In the genomic region with DNA sequence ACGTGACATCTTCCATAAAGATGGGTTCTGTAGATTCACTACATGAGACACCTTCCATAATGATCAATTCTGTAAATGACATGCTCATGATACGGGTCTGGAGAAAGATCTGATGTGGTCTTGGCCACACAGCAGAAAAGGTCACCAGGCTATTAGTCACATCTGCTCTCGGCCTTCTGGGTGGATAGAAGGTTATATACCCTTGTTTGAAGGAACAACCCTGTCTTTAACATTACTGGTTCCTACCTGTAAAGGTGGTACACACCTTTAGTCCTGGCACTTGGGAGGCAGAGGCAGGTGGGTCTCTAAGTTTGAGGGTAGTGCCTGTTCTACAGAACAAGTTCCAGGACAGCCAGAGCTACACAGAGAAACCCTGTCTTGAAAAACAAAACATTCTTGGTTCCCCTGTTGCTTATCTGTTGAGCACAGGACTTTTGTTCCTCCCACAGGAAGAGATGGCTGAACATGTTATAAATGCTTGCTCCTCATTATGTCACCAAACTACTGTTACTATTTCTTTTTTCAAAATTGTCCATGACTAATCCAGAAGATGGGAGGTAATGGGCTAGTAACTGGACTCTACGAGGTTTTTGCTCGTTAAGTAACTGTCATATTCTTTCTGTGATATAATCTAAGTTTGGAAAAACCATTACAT, we compare ENCODE assay signal across 25 mouse cellular contexts. TPM values are rescaled to one million over a fixed set of nuclear protein-coding genes. Genes with fewer than 3 reads are reported as not detected.
A peak's percentile ranks its signal among the peaks of the same experiment; 100 is the strongest.
DNase-seq lines count a peak whose midpoint lies in the region; ATAC-seq and TF ChIP-seq lines count a peak whose summit lies in the region.
"Had no signal": no experiment of that assay in that cellular context is flagged by ENCODE, and none has a peak within 500 bp of the region (broad histone marks: within the 10 kb centered on the region; RNA-seq: fewer than 3 reads in every experiment).

No protein-coding gene starts in this region.

- H3K4me3 ChIP-seq in forebrain, embryonic 10.5 days = no peak overlapping the region
- no peak overlapping the region for H3K4me3 ChIP-seq in forebrain, embryonic 12.5 days (replicated peaks)
- peak overlapping the region; percentile 84 for H3K4me3 ChIP-seq in megakaryocyte, embryonic 14.5 days (replicated peaks)
- no peak overlapping the region for H3K4me3 ChIP-seq in liver, postnatal 0 days (ENCODE audit: low read depth, low read length)
- H3K4me3 ChIP-seq: forebrain, embryonic 13.5 days; hindbrain, embryonic 13.5 days; limb, embryonic 10.5 days; midbrain, embryonic 15.5 days; neural tube, embryonic 12.5 days had no signal

- no peak overlapping the region for H3K27ac ChIP-seq in forebrain, embryonic 10.5 days
- H3K27ac ChIP-seq in forebrain, embryonic 12.5 days = no peak overlapping the region
- H3K27ac ChIP-seq in liver, postnatal 0 days (ENCODE audit: low read depth) = peak overlapping the region; percentile 100
- H3K27ac ChIP-seq: forebrain, embryonic 13.5 days; hindbrain, embryonic 13.5 days; macrophage; midbrain, embryonic 15.5 days; neural tube, embryonic 12.5 days had no signal

- no peaks in the 10 kb centered on the region for H3K27me3 ChIP-seq in forebrain, embryonic 10.5 days (ENCODE audit: poor library complexity, severe bottlenecking)
- H3K27me3 ChIP-seq in forebrain, embryonic 12.5 days = no peaks in the 10 kb centered on the region
- no peaks in the 10 kb centered on the region for H3K27me3 ChIP-seq in megakaryocyte, embryonic 14.5 days (replicated peaks)
- H3K27me3 ChIP-seq in liver, postnatal 0 days (ENCODE audit: insufficient read depth, low read length) = no peaks in the 10 kb centered on the region
- H3K27me3 ChIP-seq: forebrain, embryonic 13.5 days; hindbrain, embryonic 13.5 days; midbrain, embryonic 15.5 days; neural tube, embryonic 12.5 days had no signal

- H3K4me2 ChIP-seq in forebrain, embryonic 12.5 days = no peak overlapping the region
- no peak overlapping the region; the same call in 1 of the 2 replicates for H3K4me2 ChIP-seq in liver, postnatal 0 days (ENCODE audit: low read depth, low read length)
- H3K4me2 ChIP-seq: hindbrain, embryonic 13.5 days; neural tube, embryonic 12.5 days had no signal

- no peaks in the 10 kb centered on the region for H3K9me3 ChIP-seq in forebrain, embryonic 10.5 days
- no peaks in the 10 kb centered on the region for H3K9me3 ChIP-seq in forebrain, embryonic 12.5 days
- no peaks in the 10 kb centered on the region for H3K9me3 ChIP-seq in megakaryocyte, embryonic 14.5 days
- no peaks in the 10 kb centered on the region for H3K9me3 ChIP-seq in liver, postnatal 0 days (ENCODE audit: low read length)
- H3K9me3 ChIP-seq: embryonic facial prominence, embryonic 10.5 days; forebrain, embryonic 13.5 days; hindbrain, embryonic 13.5 days; limb, embryonic 10.5 days; midbrain, embryonic 15.5 days; neural tube, embryonic 12.5 days had no signal

- peak; percentile 79 for TF ChIP-seq EP300 in liver, postnatal 0 days (IDR thresholded peaks at IDR 0.05; ENCODE audit: low read depth)

- peaks cover 17% of the 10 kb centered on the region for H3K36me3 ChIP-seq in forebrain, embryonic 10.5 days (replicated peaks)
- H3K36me3 ChIP-seq in forebrain, embryonic 12.5 days (replicated peaks) = peaks cover 12% of the 10 kb centered on the region
- peaks cover 26% of the 10 kb centered on the region for H3K36me3 ChIP-seq in megakaryocyte, embryonic 14.5 days (replicated peaks; ENCODE audit: low read length)
- H3K36me3 ChIP-seq in liver, postnatal 0 days (replicated peaks; ENCODE audit: insufficient read depth, low read length) = peaks cover 13% of the 10 kb centered on the region

- 94% methylated on average over 5 of the region's 5 CpGs for whole genome bisulfite sequencing in forebrain, embryonic 10.5 days
- 93% methylated on average over 5 of the region's 5 CpGs for WGBS in forebrain, embryonic 12.5 days
- WGBS in liver, postnatal 0 days (ENCODE audit: insufficient replicate concordance) = 63% methylated on average over 5 of the region's 5 CpGs

- no peak for ATAC-seq in forebrain, embryonic 12.5 days (ENCODE audit: low FRiP score)
- no peak for ATAC-seq in megakaryocyte, adult 5-6 weeks (ENCODE audit: poor library complexity, severe bottlenecking)
- ATAC-seq in common myeloid progenitor, adult 5-6 weeks (replicated peaks; ENCODE audit: low read depth, poor library complexity, severe bottlenecking) = peak; percentile 23; the same call in 1 of the 2 replicates
- ATAC-seq in liver, postnatal 0 days = no peak
- ATAC-seq: activated CD4-positive, CD25-positive, alpha-beta regulatory T cell, adult 4 months; CD4-positive, CD25-positive, alpha-beta regulatory T cell, adult 4 months; forebrain, embryonic 13.5 days; lung, postnatal 0 days; midbrain, embryonic 15.5 days had no signal

- H3K4me1 ChIP-seq in forebrain, embryonic 10.5 days = peaks cover 27% of the 10 kb centered on the region
- peaks cover 24% of the 10 kb centered on the region for H3K4me1 ChIP-seq in forebrain, embryonic 12.5 days
- peaks cover 69% of the 10 kb centered on the region for H3K4me1 ChIP-seq in megakaryocyte, embryonic 14.5 days
- peaks cover 50% of the 10 kb centered on the region for H3K4me1 ChIP-seq in liver, postnatal 0 days (ENCODE audit: insufficient read depth)

- peak; percentile 5 for DNase-seq in forebrain, embryonic 10.5 days (ENCODE audit: extremely low spot score, low spot score)
- DNase-seq in liver, postnatal 0 days = no peak
- DNase-seq in layer of hippocampus, postnatal 10 days (ENCODE audit: low spot score in 2 of 2) = no peak
- no peak for DNase-seq in retina, embryonic 14.5 days (ENCODE audit: low spot score)
- DNase-seq: adrenal gland, postnatal 14 days; cerebellum, adult 9-10 months; gastrocnemius, postnatal 36 days; heart, postnatal 14 days; kidney, adult 11 months; thymus, adult 18-20 months; thymus, postnatal 4 days had no signal

- no peak overlapping the region for H3K9ac ChIP-seq in forebrain, embryonic 12.5 days
- H3K9ac ChIP-seq in liver, postnatal 0 days (replicated peaks) = no peak overlapping the region
- H3K9ac ChIP-seq: forebrain, embryonic 13.5 days; hindbrain, embryonic 13.5 days; midbrain, embryonic 15.5 days; neural tube, embryonic 12.5 days had no signal

- no peak for TF ChIP-seq CTCF in liver, postnatal 0 days (IDR thresholded peaks at IDR 0.05; ENCODE audit: low read depth)

RNA-seq across cellular contexts. Expression of gene Ccnl1, which starts 2.4 kb away (rescaled TPM):
- 99.3 and 107 TPM in 2 replicates for polyA plus RNA-seq in forebrain, embryonic 10.5 days (2016; fragmentation: Nextera tagmentation; extraction: Ambion mirVana)
- polyA plus RNA-seq in forebrain, embryonic 12.5 days (2016; fragmentation: Nextera tagmentation; extraction: Ambion mirVana) = 126 and 139 TPM in 2 replicates
- 21.7 and 48.3 TPM in 2 replicates for polyA plus RNA-seq in megakaryocyte, embryonic 14.5 days (2012; ENCODE audit: insufficient read depth, low replicate concordance)
- total RNA-seq in megakaryocyte, adult 5-6 weeks (2015) = 189 and 190 TPM in 2 replicates
- 249 and 290 TPM in 2 replicates for total RNA-seq in megakaryocyte, adult 5-6 weeks (2017)
- 403 and 451 TPM in 2 replicates for total RNA-seq in common myeloid progenitor, adult 5-6 weeks (2017)
- 33.1 and 38.1 TPM in 2 replicates for polyA plus RNA-seq in liver, postnatal 0 days (2015; fragmentation: Nextera tagmentation; extraction: Ambion mirVana)
- 10 to 100 TPM; 56.7 to 61.8 TPM for total RNA-seq in layer of hippocampus, postnatal 10 days (2021)
